Mouse (Mus musculus): Measurements from ENCODE around the gene Fuca1. TPM values are rescaled to one million over a fixed set of nuclear protein-coding genes. Genes with fewer than 3 reads are reported as not detected.

The Fuca1 gene
- polyA plus RNA-seq, 1 experiment, result 75.9 TPM

DNA sequence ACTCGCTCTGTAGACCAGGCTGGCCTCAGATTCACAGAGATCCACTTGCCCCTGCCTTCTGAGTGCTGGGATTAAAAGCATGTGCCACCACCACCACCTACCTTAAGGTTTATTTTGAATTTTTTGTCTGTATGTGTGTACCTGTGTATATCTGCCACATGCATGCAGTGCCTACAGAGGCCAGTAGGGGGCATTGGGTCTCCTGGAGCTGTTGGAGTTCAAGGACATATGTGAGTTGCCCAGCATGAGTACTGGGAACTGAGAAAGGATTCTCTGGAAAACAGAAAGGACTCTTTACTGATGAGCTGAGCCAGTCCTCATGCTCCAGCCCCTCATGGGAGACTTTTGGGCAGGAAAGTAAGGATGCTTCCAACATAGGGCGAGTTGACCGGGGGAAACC lies 31.0 kb downstream of the Fuca1 start:
- no peak for DNase-seq (ENCODE audit: low spot score)

GRCm38 (mm10) chr4:135953179-135953578 lies 32.6 kb downstream of the Fuca1 start:
- DNase-seq (ENCODE audit: low spot score), result no peak

GRCm38 (mm10) chr4:135954241-135954640 lies 33.7 kb downstream of the Fuca1 start:
- DNase-seq (ENCODE audit: low spot score), result no peak

DNA sequence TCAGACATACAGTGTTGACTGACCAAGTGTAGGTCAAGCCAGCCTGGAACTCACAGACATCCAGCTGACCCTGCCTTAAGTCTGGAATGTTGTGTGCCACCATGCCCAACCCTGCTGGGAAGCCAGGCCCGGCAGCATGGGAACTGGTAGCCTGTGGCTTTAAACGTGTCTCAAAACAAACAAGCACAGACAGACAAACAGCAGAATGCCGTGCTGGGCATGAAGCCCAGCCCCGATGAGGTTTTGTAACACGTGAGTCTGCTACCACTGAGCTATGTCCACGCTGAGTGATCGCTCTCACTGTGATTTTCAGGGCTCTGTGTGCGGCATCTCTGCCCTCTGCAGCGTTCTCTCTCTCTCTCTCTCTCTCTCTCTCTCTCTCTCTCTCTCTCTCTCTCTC lies 35.4 kb downstream of the Fuca1 start:
- DNase-seq (ENCODE audit: low spot score), result peak; percentile 23

- no peak for DNase-seq (ENCODE audit: low spot score)
Measured at GRCm38 (mm10) chr4:135958354-135958753, 37.8 kb downstream of the Fuca1 start.

DNA sequence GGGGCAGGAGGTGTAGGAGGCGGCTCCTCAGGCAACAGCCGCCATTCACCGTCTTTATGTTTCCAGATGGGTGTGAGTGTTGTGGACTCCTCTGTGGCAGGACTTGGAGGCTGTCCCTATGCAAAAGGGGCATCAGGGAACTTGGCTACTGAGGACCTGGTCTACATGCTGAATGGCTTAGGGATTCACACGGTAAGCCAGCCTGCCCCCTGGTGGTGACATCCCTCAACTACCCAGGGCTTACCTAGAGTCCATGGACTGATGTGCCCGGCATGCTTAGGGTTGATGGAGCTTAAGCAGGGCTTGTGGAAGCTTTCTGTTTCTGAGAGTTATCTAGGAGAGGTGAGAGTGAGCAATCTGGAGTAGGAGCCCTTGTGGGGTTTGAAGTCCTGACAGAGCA lies 40.2 kb downstream of the Fuca1 start:
- DNase-seq (ENCODE audit: low spot score), result no peak

- no peak for DNase-seq (ENCODE audit: low spot score)
Measured at GRCm38 (mm10) chr4:135961709-135962108, 41.2 kb downstream of the Fuca1 start.

- no peak for DNase-seq (ENCODE audit: low spot score)
Measured at GRCm38 (mm10) chr4:135962198-135962597, 41.7 kb downstream of the Fuca1 start.

GRCm38 (mm10) chr4:135962946-135963345 lies 42.4 kb downstream of the Fuca1 start:
- no peak for DNase-seq (ENCODE audit: low spot score)

GRCm38 (mm10) chr4:135963457-135964193 lies 43.1 kb downstream of the Fuca1 start, which contains the start of gene Gale:
Gale (plus strand) TSS chr4:135963727.
- peak; percentile 83 for DNase-seq (ENCODE audit: low spot score)

DNA sequence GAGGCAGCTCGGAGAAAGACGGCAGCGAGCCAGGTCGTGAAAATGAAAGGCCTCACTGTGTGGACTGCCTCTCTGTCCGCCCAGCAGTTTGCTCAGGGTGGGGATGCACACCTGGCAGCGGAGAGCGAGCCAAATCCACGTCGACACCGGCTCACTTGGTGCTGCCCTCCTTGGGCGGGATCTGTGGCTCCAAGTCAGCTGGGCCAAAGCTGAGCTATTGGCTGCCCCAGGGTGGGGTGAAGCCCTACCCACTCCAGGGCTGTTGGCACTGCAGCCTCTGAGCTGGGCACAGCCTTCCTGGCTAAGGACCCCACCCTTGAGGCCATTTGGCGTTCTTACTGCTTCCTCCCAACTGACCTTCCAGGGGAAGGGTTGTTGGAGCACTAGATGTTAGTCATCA lies 43.9 kb downstream of the Fuca1 start:
- peak; percentile 66 for DNase-seq (ENCODE audit: low spot score)

DNA sequence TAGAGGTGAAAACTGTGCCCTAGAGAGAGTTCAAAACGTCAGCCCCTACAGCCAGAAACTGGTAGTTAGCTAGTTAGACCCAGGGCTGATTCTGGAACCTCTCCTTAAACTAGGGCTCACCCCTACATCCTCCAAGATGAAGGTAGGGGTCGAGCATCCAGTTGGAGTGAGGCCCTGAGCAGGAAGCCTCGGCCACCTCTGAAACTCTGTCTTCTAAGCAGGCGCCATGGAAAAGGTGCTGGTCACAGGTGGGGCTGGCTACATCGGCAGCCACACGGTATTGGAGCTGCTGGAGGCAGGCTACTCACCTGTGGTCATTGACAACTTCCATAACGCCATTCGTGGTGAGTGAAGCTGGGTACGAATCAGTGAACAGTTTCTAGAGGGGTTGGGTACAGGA lies 44.6 kb downstream of the Fuca1 start:
- no peak for DNase-seq (ENCODE audit: low spot score)

DNA sequence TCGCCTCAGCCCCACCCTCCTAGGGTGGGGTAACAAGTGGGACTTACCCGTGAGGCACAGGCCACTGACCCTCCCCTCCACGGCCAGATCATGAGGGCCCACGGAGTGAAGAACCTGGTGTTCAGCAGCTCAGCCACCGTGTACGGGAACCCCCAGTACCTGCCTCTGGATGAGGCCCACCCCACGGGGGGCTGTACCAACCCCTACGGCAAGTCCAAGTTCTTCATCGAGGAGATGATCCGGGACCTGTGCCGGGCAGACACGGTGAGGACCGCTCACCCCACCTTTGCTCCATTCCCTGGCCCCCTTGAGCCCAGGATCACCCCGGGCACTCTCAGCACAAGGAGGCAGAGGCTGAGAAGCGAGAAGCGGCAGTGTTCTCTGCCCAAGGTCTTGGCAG lies 45.7 kb downstream of the Fuca1 start:
- no peak for DNase-seq (ENCODE audit: low spot score)

GRCm38 (mm10) chr4:135967086-135967760 lies 46.7 kb downstream of the Fuca1 start:
- DNase-seq (ENCODE audit: low spot score), result no peak

- DNase-seq (ENCODE audit: low spot score), result no peak
Measured at GRCm38 (mm10) chr4:135968271-135968869, 47.8 kb downstream of the Fuca1 start.

GRCm38 (mm10) chr4:135969070-135969750 lies 48.7 kb downstream of the Fuca1 start:
- DNase-seq (ENCODE audit: low spot score), result no peak

- no peak for DNase-seq (ENCODE audit: low spot score)
Measured at GRCm38 (mm10) chr4:135970585-135970984, 50.0 kb downstream of the Fuca1 start.

DNA sequence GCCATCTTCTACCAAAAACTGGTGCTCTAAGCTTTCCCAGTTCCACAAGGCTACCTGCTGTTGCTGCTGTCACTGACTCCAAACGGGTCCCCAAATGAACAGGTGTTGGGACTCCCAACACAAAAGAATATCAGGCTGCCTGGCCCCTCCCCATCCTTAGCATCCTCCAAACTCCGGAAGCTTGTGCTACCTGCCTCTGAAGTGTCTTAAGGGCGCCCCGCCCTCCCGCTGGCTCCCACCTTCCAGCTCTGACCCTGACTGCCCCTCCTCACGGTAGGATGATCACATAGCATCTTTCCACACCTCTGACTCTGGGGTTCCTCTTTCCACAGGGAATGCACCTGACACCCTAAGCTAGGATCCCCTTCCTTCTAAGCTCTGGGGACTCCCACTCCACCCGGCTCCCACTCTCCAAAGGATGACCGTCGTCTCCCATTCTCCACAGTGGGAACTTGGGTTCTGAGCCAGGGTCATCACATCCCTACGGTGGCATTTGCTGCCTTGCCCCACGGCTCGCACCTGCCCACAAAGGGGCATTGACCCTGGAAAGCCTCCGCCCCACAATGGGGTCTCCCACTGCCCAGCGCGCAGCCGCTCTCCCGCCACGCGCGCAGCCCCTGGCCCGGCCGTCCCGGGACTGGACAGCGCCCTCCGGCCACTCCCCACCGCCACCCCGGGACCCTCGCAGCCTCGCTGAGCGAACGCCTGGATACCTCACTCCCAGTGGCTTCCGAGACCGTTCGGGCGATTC lies 51.4 kb downstream of the Fuca1 start:
- no peak for DNase-seq (ENCODE audit: low spot score)

DNA sequence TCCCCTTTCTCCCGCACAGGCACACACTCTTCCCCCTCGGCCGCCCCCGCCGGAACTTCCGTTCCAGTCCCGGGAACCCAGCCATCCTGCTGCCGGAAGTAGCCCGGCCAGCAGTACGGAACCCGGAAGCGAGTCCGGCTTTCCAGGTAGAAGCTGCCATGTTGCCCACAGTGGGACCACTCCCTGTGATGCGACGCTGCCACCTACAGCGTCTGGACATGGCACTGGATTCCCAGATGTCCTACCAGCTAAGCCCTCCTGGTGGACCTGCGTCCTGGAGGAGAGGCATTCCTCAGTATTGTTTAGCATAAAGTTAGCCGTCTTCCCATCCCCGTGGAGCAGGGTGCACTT lies 52.0 kb downstream of the Fuca1 start, which contains the start of gene Lypla2:
Gene Lypla2, minus strand, starts transcription at position 71 of the 351 bp plus-strand sequence.
- DNase-seq (ENCODE audit: low spot score), result peak; percentile 82

DNA sequence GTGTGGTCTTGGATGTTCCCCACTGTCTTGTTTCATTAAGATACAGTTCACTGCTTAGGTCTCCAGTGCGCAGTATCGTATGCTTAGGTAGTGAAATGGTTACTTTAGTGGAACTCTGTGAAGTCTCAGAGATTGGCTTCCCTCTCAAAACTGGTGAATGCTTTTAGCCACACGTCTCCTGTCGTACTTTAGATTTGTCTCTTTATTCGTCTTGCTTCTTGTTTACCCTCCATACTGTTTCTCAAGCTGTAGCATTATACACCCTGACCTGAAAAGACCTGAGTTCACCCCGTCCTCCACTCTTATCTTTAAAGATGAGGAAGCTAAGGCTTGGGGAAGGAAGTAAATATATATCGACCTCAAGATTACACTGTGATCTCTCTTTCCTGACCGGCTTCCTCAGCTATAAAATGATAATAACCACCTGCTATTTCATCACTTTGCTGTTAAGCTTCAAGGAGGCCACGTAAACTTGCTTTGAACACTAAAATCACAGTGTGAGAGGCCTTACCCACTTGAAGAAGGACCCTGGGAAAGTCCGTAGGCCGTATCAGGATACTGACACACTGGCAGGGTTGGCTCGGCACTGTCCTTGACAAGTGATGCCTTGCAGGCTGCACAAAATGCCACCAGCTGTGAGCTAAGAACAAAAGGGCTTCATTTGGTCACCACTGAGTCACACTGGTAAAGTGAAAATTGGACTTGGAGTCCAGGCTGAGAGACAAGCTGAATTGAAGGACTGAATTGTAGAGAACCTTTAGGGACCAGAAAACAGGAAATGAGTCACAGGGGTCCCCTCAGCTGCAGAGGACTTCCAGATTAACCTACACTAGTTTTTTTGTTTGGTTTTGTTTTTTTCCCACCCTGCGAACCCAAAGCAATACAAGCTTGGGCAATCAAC lies 52.6 kb downstream of the Fuca1 start:
- DNase-seq (ENCODE audit: low spot score), result no peak

DNA sequence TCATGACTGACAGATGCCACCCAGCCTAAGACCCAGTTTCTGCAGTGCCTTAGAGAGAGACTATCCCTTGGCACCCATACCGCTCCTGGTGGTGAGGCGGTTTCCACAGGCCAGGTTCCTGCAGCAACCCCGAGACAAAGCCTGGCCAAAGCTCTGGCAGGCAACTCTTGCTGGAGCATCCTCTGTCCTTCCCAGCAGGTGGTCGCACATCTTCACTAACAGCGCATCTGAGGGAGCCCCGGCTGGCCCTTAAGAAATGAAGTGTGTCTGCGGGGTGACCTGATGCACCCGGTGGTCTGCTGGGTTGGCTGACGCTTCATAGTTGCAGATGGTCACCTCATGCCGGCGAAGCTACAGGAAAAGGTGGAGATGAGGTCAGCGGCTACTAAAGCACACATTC lies 55.6 kb downstream of the Fuca1 start:
- no peak for DNase-seq (ENCODE audit: low spot score)

Measured in urinary bladder, adult 2 months (tissue).